Mouse (Mus musculus) embryo, embryonic 10.5 days (tissue): Measurements from ENCODE around the gene Kif11.

Source experiments
- DNase-seq: peaks from one replicate; pipeline ENCODE4 v3.0.0-alpha.2; 2015; ENCODE audit warnings: low spot score

The Kif11 gene

DNA sequence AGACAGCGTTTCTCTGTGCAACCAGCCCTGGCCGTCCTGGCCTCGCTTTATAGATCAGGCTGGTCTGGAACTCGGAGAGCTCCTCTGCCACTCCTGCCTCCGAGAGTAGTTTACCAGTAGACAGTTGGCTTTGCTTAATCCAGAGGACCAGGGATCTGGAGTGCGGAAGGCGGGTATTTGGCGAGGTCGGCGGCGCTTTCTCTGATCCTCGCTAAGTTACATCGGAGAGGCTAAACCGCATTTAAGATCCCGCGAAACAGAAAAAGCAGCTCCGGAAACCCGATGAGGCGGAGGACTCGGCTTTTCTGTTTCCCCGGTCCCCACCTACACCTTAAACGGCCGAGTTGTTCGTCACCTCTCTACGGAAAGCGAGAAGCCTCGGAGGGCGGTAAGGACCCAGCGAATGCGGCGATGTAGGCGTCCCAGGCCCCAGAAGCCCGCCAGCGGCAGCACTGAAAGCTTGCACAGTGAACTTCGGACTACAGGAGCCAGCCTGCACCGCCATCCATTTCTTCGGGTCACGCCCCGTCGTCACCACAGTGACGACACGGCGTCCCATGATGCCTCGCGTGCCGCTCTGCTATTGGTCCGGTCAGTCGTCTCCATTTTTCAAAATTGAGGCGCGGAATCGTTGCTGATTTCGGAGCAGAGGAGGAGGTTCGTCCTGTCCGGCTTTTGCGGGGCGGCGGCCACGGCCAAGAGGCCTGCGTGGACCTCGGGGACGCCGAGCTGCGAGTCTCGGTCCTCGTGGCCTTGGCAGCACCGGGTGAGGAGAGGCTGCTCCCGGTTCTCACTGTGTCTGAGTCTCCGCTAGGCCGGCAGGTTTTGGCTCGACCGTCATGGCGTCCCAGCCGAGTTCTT lies at the start of gene Kif11:
Gene Kif11, plus strand, starts transcription at position 649 of the 861 bp plus-strand sequence.
- DNase-seq: peak; percentile 97

DNA sequence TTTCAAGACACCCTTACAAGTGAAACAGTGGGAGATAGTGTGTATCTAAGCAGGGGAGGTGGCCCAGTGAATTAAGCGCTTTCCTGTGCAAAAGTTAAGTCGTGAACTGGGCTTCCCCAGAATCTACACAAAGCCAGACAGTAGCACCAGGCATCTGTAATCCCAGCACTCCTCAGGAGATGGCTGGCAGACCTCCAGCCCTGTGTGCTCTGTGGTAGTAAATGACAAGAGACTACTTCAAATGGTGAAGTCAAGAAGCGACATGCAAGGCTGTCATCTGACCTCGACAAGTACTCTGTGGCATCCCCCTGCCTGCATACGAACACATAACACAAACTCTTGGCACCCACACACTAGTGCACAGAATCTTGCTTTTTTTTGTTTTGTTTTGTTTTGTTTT lies 49.0 kb upstream of the Kif11 start:
- DNase-seq: no peak

GRCm38 (mm10) chr19:37332726-37333125 lies 43.5 kb upstream of the Kif11 start:
- DNase-seq: no peak

GRCm38 (mm10) chr19:37333357-37333756 lies 42.8 kb upstream of the Kif11 start:
- DNase-seq: no peak

GRCm38 (mm10) chr19:37335392-37335791 lies 40.8 kb upstream of the Kif11 start:
- DNase-seq: no peak

DNA sequence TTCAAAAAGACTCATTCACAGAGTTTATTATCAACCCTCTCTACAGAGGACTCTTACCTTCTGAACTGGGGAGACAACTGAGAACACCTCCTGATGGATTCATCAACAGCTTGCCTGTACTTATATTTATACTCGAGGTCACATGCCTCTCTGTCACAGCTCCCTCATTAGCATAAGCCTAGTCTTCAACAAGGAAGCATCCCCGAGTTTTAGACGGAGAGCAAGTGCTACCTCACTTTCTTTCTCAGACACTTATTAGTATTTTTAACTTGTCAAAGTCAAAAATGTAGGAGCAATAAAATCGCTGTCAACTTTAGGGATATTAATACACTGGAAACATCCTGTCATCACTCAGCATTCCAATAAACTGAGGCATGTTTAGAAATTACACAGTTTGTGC lies 38.5 kb upstream of the Kif11 start, which contains the start of gene Ide:
Gene Ide, minus strand, starts transcription at position 101 of the 400 bp plus-strand sequence.
- no peak for DNase-seq

GRCm38 (mm10) chr19:37340495-37340894 lies 35.7 kb upstream of the Kif11 start:
- DNase-seq: no peak

DNA sequence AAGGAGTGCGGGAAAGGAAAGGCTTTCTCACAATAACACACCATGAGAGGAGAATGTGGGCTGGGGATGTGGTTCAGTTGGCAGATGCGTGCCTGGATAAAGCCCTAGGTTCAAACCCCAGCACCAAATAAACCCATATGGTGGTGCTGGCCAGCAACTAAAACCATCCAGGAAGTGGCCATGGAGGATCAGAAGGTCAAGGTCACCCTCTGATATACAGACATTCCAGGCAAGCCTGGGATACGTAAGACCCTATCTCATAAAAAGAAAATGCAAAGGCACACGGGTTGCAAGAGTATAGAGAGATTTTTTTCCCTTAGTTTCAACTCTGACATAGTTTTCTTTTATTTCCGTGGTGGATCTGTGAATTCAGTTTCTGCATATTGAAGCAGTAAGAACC lies 35.3 kb upstream of the Kif11 start:
- DNase-seq: no peak

DNA sequence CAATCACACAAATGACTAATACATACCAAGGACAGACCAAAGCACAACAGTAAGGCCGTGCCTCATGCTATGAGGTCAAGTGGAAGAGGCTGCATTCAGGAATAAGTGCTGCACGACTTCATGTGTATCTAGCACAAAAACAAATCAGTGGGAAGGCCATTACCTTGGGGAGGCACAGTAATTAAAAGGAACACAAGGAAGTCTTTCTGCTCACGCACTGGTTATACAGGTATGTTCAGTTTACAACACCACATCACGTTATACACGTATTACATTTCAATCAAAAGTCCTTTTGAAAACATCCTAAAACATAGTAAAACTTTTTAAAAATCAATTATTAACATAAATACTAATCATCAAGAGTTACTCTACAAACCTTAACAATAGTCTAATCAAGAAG lies 32.3 kb upstream of the Kif11 start:
- no peak for DNase-seq

GRCm38 (mm10) chr19:37346258-37346657 lies 29.9 kb upstream of the Kif11 start:
- no peak for DNase-seq

DNA sequence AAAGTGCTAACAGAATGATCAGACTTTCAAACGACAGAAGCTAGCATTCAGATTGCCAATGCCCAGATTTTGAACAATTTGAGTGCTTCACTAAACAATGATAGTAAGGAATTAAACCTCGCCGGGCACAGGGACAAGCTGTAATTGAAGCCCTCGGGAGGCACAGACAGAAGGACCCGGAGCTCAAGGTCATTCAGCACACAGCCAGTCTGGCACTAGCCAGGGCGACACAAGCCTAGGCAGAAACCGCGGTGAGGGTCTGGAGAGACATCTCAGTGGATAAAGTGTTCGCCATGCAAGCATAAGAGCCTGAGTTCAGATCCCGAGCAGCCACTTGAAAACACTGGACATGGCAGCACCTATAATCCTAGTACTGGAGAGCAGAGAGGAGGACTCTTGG lies 27.9 kb upstream of the Kif11 start:
- no peak for DNase-seq

DNA sequence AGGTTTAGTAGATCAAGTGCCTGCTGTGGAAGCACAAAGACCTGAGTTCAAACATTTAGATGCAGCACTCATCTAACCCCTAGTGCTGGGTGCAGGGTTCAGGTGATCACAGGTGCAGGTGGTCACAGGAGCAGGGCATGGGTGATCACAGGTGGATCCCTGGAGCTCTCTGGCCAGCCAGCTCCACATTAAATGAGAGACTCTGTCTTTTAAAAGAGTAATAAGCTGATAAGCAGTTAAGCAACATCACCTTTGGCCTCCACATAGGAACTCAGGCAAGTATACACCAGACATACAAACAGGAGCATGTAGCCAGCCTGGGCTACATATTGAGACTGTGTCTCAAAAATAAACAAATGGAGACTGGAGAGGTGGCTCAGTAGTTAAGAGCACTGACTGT lies 27.3 kb upstream of the Kif11 start:
- no peak for DNase-seq

GRCm38 (mm10) chr19:37352756-37353155 lies 23.4 kb upstream of the Kif11 start:
- no peak for DNase-seq

DNA sequence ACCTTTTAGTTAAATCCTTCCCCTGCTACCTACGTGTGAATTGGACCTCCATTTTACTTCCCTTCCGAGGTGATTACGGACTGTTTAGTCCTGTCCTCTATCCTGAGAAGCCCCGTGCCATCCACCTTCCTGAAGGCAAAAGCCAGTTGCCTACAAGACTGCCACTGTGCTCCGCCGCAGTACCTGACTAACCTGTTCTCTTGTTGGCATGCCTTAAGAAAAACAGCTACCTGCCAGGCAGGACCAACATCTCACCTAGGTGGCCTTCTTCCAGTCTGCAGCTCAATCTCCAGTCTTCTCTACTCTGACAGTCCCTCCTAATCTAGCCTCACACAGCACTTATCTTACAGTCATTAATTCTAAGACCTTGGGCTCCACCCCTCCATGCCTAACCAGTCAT lies 22.9 kb upstream of the Kif11 start:
- no peak for DNase-seq

GRCm38 (mm10) chr19:37360044-37360443 lies 16.2 kb upstream of the Kif11 start:
- DNase-seq: no peak

DNA sequence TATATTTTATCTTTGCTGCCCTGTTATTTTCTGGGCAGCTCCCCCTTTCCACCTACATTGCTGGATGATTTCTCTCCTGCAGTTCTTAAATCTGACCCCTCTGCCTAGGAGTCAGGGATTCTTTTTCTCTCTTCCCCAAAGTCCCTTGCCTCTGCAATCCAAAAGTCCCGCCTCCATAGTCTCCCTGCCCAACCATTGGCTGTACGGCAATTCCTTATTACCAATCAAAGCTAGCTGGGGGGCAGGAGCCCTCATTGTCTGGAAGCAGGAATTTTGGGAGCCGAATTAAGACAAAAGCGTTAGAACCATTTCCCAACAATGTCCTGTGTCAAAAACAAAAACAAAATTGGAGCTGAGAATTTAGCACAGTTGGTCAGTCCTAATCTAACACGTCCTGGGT lies 13.7 kb upstream of the Kif11 start:
- DNase-seq: peak; percentile 45

- DNase-seq: no peak
These were observed 12.9 kb upstream of the Kif11 start for GRCm38 (mm10) chr19:37363128-37363939.

DNA sequence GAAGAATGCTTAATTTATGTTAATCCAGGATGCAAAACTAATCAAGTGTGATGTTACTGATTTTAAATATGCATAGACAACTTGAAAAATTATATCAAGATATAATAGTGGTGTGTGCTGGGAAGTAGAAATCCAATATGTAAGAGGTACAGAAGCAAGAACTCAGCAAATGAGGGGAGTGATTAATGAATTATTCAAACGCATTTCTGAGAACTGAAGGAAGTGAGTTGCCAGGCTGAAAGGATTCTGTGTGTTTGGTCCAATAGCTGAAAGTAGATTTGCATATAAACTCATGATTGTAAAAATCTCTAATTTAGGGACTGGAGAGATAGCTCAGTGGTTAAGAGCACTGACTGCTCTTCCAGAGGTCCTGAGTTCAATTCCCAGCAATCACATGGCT lies 7.2 kb upstream of the Kif11 start:
- DNase-seq: no peak

GRCm38 (mm10) chr19:37369921-37370320 lies 6.3 kb upstream of the Kif11 start:
- no peak for DNase-seq

DNA sequence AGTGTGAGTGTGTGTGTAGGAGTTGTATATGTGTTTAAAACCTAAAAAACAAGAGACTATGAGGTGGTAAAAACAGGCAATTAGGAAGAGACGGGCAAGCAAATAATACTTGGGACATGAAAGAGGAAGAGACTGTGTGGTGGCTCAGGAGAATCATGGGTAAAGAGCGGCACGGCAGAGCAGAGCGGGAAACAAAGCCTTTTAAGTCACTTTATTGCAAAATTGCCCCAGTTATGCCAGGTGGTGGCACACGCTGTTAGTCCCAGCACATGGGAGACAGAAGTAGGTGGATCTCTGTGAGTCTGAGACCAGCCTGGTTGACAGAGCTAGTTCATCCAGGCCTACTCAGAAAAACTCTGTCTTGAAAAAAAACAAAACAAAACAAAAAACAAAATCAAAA lies 5.8 kb upstream of the Kif11 start:
- no peak for DNase-seq

DNA sequence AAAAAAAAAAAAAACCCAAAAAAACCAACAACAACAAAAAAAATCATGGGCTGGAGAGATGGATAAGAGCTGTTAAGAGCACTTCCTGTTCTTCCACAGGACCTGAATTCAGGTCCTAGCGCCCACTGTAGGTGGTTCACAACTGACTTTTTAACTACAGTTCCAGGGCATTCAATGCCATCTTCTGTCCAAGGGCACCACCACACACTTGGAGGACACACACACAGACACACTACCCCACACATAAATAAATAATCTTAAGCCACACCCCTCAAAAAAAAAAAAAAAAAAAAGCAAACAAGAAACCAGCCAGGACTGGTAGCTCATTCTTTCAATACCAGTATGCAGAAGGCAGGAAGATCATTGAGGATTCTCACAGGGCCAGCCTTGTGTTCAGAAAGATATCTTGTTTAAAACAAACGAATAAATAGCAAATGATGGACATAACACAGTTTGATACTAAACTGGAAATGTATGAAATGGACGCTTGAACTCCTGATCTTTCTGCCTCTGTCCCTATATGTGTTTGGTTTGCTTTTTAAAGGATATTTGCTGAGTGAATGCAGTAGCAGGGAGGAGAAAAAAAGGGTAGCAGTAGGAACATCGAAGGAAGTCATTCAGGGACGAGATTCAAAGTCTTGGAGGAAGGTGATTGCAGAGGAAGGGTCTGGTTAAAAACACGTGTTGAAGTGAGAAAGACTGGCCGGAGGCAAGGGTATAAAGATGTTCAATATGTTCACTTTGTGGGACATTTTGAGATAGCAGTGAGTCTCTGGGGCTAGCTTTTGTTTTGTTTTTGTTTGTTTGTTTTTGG lies 1.1 kb upstream of the Kif11 start:
- DNase-seq: no peak

GRCm38 (mm10) chr19:37376841-37377240 lies 638 bp downstream of the Kif11 start:
- DNase-seq: peak; percentile 24
